Mouse (Mus musculus) heart, adult 2 months (tissue): Measurements from ENCODE around the gene Ywhah. TPM values are rescaled to one million over a fixed set of nuclear protein-coding genes. Genes with fewer than 3 reads are reported as not detected.
A peak's percentile ranks its signal among the peaks of the same experiment; 100 is the strongest.
"Not testable (repeated sequence)": the region's sequence is repeated elsewhere in the genome, so short reads cannot be mapped to it uniquely, and the experiment has no call there.

ENCODE experiments used
- DNase-seq, 2 experiments: peaks; one replicate each; pipeline ENCODE4 v3.0.0; 2021
- H3K27ac ChIP-seq: fragments of 200-600 bp; 2 replicates; pipeline ENCODE4 v1.8.1; 2022
- H3K27me3 ChIP-seq: fragments of 200-500 bp; 2 replicates; pipeline ENCODE4 v1.6.1; 2012; ENCODE audit warnings: mild to moderate bottlenecking, low read length, inconsistent platforms, mixed read lengths; ENCODE audit not compliant: control insufficient read depth, insufficient read depth
- H3K36me3 ChIP-seq: fragments of 200-500 bp; 2 replicates; pipeline ENCODE4 v1.6.1; 2012; ENCODE audit warnings: low read length, inconsistent platforms; ENCODE audit not compliant: control insufficient read depth, insufficient read depth
- H3K4me1 ChIP-seq: fragments of 200-500 bp; 2 replicates; pipeline ENCODE4 v1.6.1; 2011; ENCODE audit warnings: low read length; ENCODE audit not compliant: control insufficient read depth, insufficient read depth
- H3K4me3 ChIP-seq: fragments of 200-600 bp; 2 replicates; pipeline ENCODE4 v1.8.1; 2022
- H3K79me2 ChIP-seq: fragments of 200-500 bp; replicated peaks from 2 replicates; pipeline ENCODE4 v1.6.1; 2012; ENCODE audit warnings: mild to moderate bottlenecking, inconsistent platforms, low read length, moderate library complexity, mixed read lengths; ENCODE audit not compliant: control insufficient read depth, insufficient read depth
- H3K9ac ChIP-seq: fragments of 200-500 bp; 2 replicates; pipeline ENCODE4 v1.6.1; 2012; ENCODE audit warnings: low read depth, mild to moderate bottlenecking, control low read depth, inconsistent platforms, low read length, mixed read lengths
- CTCF ChIP-seq: fragments of 200-600 bp; IDR thresholded peaks from 2 replicates; pipeline ENCODE4 v1.8.1; 2022; ENCODE audit warnings: antibody characterized with exemption, mild to moderate bottlenecking, moderate library complexity
- EP300 ChIP-seq: fragments of 200-500 bp; IDR thresholded peaks from 2 replicates; pipeline ENCODE4 v1.6.1; 2011; ENCODE audit warnings: low read depth, low read length, control low read depth; ENCODE audit not compliant: insufficient read depth
- POLR2A ChIP-seq: fragments of 200-500 bp; IDR thresholded peaks from 2 replicates; pipeline ENCODE4 v1.6.1; 2011; ENCODE audit warnings: mild to moderate bottlenecking, low read depth, low read length, control low read depth; ENCODE audit not compliant: insufficient read depth
- WGBS: fragments of 180-500 bp; shearing (Covaris S2); methylation state at CpG from one replicate; pipeline ENCODE4 v1.1.7; 2018; 5-methylcytosine and 5-hydroxymethylcytosine counted together
- intact Hi-C: fragments of 180-260 bp; cut with DNase I; formaldehyde crosslinking; loops from one replicate; pipeline ENCODE4 v1.15.1; 2025
- polyA plus RNA-seq: library from polyadenylated mRNA; depleted of rRNA; stranded (reverse); fragments of >200 nt; gene quantifications from 2 replicates; pipeline ENCODE4 v1.2.3, GENCODE M21; 2012
- total RNA-seq, 2 experiments: library from RNA; stranded (reverse); gene quantifications; 2 replicates each; pipeline ENCODE4 v1.2.3; 2021

Gene Ywhah
- total and polyA plus RNA-seq, 3 experiments: 75.4 to 106 (median 82.2) TPM

DNA sequence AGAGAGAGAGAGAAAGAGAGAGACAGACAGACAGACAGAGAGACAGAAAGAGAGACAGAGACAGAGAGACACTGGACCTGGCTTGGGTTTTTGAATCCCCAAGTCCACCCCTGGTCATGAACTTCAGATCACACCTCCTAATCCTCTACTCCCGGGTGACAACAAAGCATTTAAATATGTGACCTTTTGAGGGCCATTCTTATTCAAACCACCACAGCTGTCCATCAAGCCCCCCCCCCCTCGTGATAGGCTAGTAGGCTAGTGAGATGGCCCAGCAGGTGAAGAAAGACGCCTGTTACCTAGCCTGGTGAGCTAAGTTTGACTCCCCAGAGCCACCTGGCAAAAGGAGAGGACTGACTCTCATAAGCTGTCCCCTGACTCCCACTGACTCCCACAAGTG, 16.3 kb downstream of the Ywhah start:
- TF ChIP-seq POLR2A (no peak), CTCF (no peak), EP300 (no peak)
- H3K27me3 ChIP-seq: no peaks in the 10 kb centered on the region
- DNase-seq: no peak
- H3K4me3 ChIP-seq: no peak overlapping the region
- no peak overlapping the region for H3K27ac ChIP-seq
- no peaks in the 10 kb centered on the region for H3K36me3 ChIP-seq
- H3K4me1 ChIP-seq: peaks cover 3% of the 10 kb centered on the region; the same call in 1 of the 2 replicates
- no peaks in the 10 kb centered on the region for H3K79me2 ChIP-seq
- 41% methylated on average over 3 of the region's 3 CpGs for WGBS
- intact Hi-C loops: loop anchor here (5.0 kb wide), 1 partner anchor 103 kb away; no protein-coding TSS in a partner anchor
- no peak overlapping the region for H3K9ac ChIP-seq

DNA sequence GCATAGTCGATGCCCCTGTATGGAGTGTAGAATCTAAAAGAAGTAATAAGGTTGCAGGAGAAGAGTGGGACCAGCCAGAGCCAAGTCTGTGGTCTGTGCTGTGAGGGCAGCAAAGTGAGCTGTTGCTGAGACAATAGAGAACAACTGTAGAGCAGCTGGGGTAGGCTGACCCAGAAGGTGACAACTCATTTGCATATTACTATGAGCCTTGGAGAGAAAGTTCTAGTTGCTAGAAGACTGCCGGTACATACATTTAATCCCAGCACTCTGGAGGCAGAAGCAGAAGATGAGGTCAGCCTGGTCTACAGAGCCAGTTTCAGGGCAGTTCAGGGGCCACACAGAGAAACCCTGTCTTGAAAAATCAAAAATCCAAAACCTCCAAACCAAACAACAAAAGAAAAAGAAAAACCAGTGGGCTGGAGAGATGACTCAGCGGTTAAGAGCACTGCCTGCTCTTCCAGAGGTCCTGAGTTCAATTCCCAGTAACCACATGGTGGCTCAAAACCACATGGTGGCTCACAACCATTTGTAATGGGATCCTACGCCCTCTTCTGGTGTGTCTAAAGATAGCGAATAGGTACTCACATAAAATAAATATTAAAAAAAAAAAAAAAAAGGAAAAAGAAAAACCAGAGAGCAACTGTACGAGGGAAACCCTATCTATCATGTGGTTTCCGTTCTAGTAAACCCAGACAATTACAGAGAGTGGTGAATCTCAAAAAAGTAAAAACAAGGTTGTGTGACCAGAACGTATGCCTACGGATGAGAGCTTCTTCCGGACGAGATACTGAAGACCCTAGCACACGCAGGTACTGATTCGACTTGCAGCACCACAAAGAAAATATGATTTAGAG, 20.3 kb downstream of the Ywhah start:
- Histone ChIP-seq H3K79me2 (no peaks in the 10 kb centered on the region), H3K27me3 (no peaks in the 10 kb centered on the region), H3K4me1 (peaks cover 1% of the 10 kb centered on the region; the same call in 1 of the 2 replicates), H3K9ac (no peak overlapping the region), H3K27ac (no peak overlapping the region), H3K4me3 (no peak overlapping the region), H3K36me3 (no peaks in the 10 kb centered on the region)
- WGBS: 33% methylated on average over 13 of the region's 13 CpGs
- intact Hi-C loops: loop anchor here (1.0 kb wide), 1 partner anchor 104 kb away; no protein-coding TSS in a partner anchor
- TF ChIP-seq EP300 (no peak), POLR2A (no peak), CTCF (no peak)
- no peak for DNase-seq

DNA sequence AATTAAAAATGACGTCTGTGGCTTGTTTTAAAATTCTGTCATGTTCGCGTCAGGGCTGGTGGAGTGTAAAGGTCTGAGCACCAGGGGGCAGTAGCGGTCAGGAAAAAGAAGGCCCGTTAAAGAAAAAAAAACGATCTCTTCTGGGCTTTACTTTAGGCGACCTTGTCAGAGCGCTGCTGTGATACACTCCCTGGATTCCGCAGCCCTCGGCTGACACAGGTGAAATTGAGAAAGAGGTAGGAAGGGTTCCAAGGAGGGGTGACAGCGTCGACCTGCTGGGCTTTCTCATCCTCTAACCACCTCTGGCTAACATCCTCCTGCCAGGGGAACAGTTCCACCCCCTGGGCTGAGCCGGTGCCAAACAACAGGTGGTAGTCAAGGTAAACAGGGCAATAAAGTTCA, 20.9 kb downstream of the Ywhah start:
- Histone ChIP-seq H3K4me3 (no peak overlapping the region), H3K4me1 (peaks cover 1% of the 10 kb centered on the region; the same call in 1 of the 2 replicates), H3K36me3 (no peaks in the 10 kb centered on the region), H3K79me2 (no peaks in the 10 kb centered on the region), H3K27me3 (no peaks in the 10 kb centered on the region), H3K27ac (no peak overlapping the region), H3K9ac (no peak overlapping the region)
- intact Hi-C loops: loop anchor here (1.0 kb wide), 1 partner anchor 104 kb away; no protein-coding TSS in a partner anchor
- DNase-seq: peak; percentile 51 to 78
- peak; percentile 84 for TF ChIP-seq CTCF
- TF ChIP-seq POLR2A: no peak
- WGBS: 5% methylated on average over 13 of the region's 13 CpGs

DNA sequence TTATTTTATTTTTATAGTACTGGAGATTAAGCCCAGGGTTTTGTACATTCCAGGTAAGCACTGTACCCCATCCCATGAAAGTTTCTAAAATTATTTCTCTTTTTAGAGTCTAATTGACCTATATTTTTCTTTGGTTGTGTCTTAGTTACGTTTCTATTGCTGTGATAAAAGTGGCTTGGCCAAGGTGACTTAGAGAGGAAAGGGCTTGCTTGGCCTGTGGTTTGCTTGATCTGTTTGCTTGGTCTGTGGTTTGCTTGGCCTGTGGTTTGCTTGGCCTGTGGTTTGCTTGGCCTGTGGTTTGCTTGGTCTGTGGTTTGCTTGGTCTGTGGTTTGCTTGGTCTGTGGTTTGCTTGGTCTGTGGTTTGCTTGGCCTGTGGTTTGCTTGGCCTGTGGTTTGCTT, 22.1 kb downstream of the Ywhah start:
- H3K4me3 ChIP-seq, H3K4me1 ChIP-seq, DNase-seq, H3K9ac ChIP-seq, H3K27me3 ChIP-seq, H3K27ac ChIP-seq, H3K79me2 ChIP-seq, H3K36me3 ChIP-seq: not testable (repeated sequence)
- 78% methylated on average over 1 of the region's 1 CpGs for WGBS
- intact Hi-C loops: loop anchor here (10.0 kb wide), 1 partner anchor 254 kb away; no protein-coding TSS in a partner anchor

DNA sequence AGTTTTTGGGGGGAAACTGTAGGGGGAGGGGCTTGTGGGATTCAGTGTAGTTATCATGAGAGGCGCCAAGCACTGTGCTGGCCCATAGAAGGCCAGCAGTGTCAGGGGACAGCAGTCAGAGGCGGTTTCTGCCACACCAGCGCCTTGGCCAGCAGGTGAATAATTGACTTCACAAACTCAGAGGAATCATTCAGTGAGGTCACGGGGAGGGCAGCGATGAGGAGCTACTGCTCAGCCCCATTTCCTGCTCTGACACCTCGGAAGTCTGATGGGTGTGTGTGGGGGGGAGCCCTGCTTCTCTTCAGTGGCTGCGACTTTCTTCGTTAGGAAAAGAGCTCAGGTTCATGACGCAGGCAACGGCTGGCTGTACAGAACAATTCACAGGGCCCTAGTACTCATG, 24.8 kb downstream of the Ywhah start:
- Histone ChIP-seq H3K9ac (no peak overlapping the region), H3K27ac (no peak overlapping the region), H3K4me3 (no peak overlapping the region), H3K4me1 (peaks cover 1% of the 10 kb centered on the region; the same call in 1 of the 2 replicates), H3K79me2 (no peaks in the 10 kb centered on the region), H3K27me3 (peaks cover 2% of the 10 kb centered on the region), H3K36me3 (no peaks in the 10 kb centered on the region)
- DNase-seq: no peak
- WGBS: 67% methylated on average over 10 of the region's 10 CpGs
- intact Hi-C loops: loop anchor here (10.0 kb wide), 1 partner anchor 251 kb away; no protein-coding TSS in a partner anchor
- TF ChIP-seq POLR2A (no peak), EP300 (no peak), CTCF (no peak)

DNA sequence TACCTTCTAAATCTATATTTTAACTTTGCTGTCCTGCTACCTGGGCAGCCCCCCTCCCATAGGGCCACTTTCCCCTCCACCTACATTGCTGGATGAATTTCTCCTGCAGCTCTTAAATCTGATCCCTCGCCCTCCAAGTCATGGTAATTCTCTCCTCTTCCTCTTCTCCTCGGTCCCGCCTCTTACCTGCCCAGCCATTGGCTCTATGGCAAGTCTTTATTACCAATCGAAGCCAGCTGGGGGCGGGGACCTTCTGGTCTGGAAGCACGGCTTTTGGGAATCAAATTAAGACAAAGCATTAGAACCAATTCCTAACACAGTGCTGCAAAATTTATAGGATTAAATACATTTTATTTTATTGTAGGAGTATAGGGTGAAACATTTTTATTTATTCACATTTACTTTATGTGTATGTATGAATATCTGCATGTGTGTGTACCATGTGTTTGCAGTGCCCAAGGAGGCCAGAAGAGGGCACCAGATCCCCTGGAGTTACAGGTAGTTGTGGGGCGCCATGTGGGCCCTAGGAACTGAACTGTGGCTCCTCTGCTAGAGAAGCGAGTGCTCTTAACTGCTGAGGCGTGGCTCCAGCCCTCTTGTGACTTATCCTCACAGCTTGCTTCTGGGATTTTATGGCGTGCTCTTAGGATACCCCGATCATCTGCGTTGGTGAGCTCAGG, 26.2 kb downstream of the Ywhah start:
- Histone ChIP-seq H3K9ac (no peak overlapping the region), H3K79me2 (no peaks in the 10 kb centered on the region), H3K27me3 (peaks cover 2% of the 10 kb centered on the region), H3K36me3 (no peaks in the 10 kb centered on the region), H3K27ac (no peak overlapping the region), H3K4me1 (no peaks in the 10 kb centered on the region), H3K4me3 (no peak overlapping the region)
- intact Hi-C loops: loop anchor here (10.0 kb wide), 1 partner anchor 250 kb away; no protein-coding TSS in a partner anchor
- DNase-seq: no peak
- 93% methylated on average over 12 of the region's 12 CpGs for WGBS
- TF ChIP-seq CTCF (no peak), EP300 (no peak), POLR2A (no peak)
